In the genomic region with DNA sequence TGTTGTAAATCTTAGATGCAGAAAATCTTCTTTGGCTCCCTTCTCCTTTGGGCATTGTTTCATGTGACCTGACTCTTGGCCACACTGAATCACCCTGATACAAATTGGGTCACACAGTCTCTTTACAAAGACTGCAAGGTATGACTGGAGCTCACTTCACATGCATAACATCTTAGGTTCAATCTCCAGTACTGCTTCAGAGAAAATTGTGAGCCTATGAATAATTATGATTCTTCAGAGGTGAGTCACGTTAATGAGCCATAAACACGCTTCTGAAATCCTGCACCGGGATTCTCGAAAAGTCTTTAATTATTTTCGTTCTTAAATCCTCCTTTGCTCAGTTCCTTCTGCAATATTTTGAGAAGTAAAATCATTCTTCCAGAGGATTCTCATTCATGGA, we compare ENCODE assay signal across 16 mouse cellular contexts.
"Had no signal": no experiment of that assay in that cellular context is flagged by ENCODE, and none has a peak within 500 bp of the region (broad histone marks: within the 10 kb centered on the region; RNA-seq: fewer than 3 reads in every experiment).

No protein-coding gene starts in this region.

- H3K36me3 ChIP-seq: neural tube, embryonic 12.5 days; neural tube, embryonic 13.5 days; neural tube, embryonic 15.5 days; stomach, embryonic 15.5 days had no signal

- H3K4me2 ChIP-seq: neural tube, embryonic 12.5 days; neural tube, embryonic 13.5 days; neural tube, embryonic 15.5 days; stomach, embryonic 15.5 days had no signal

- H3K27me3 ChIP-seq: neural tube, embryonic 12.5 days; neural tube, embryonic 13.5 days; neural tube, embryonic 15.5 days; stomach, embryonic 15.5 days had no signal

- H3K9me3 ChIP-seq: neural tube, embryonic 12.5 days; neural tube, embryonic 13.5 days; neural tube, embryonic 15.5 days; stomach, embryonic 15.5 days had no signal

- H3K9ac ChIP-seq: neural tube, embryonic 12.5 days; neural tube, embryonic 13.5 days; neural tube, embryonic 15.5 days; stomach, embryonic 15.5 days had no signal

- DNase-seq: retina, postnatal 1 day; right cerebral cortex, adult 18-20 months; right cerebral cortex, postnatal 14 days; right cerebral cortex, postnatal 25 days; right cerebral cortex, postnatal 4 days; spleen, adult 18-20 months; thymus, adult 18-20 months; thymus, adult 2 months; thymus, postnatal 14 days; thymus, postnatal 25 days; thymus, postnatal 36 days; thymus, postnatal 4 days had no signal

- H3K4me3 ChIP-seq: neural tube, embryonic 12.5 days; neural tube, embryonic 13.5 days; neural tube, embryonic 15.5 days; stomach, embryonic 15.5 days had no signal

- H3K4me1 ChIP-seq: neural tube, embryonic 12.5 days; neural tube, embryonic 13.5 days; neural tube, embryonic 15.5 days; stomach, embryonic 15.5 days had no signal

- H3K27ac ChIP-seq: neural tube, embryonic 12.5 days; neural tube, embryonic 13.5 days; neural tube, embryonic 15.5 days; stomach, embryonic 15.5 days had no signal
